Mouse (Mus musculus) Patski (cell line): Measurements from ENCODE around the gene Hpse2. TPM values are rescaled to one million over a fixed set of nuclear protein-coding genes. Genes with fewer than 3 reads are reported as not detected.

Experiments
- ATAC-seq: fragments of 100-300 bp; one replicate; pipeline ENCODE4 v1.8.0; 2021
- CTCF ChIA-PET: fragments of 350-600 bp; sonication (Branson Sonifier 250); formaldehyde crosslinking; loops from one replicate; lab custom pipeline; 2022; ENCODE audit warnings: inconsistent platforms; lab: Charles Lee
- POLR2A ChIA-PET: fragments of 350-600 bp; sonication (Branson Sonifier 250); formaldehyde crosslinking; loops from one replicate; lab custom pipeline; 2022; ENCODE audit warnings: antibody characterized with exemption, inconsistent platforms; lab: Charles Lee
- DNase-seq: peaks from one replicate; pipeline ENCODE4 v3.0.0-alpha.2; 2011; ENCODE audit warnings: low read depth, low spot score
- H3K27me3 ChIP-seq: fragments of 371-371 bp; one replicate; pipeline ENCODE4 v1.5.1; 2021
- CTCF ChIP-seq: fragments of 100-300 bp; IDR thresholded peaks from one replicate; pipeline ENCODE4 v1.5.1; 2021
- in situ Hi-C: fragments of 300-500 bp; cut with MboI; formaldehyde crosslinking; loops from 3 replicates; pipeline ENCODE4 v1.11.1; 2018; ENCODE audit warnings: low pct_unique_long_range_greater_than_20kb, mixed read lengths
- polyA plus RNA-seq: library from polyadenylated mRNA; unstranded; gene quantifications from one replicate; pipeline ENCODE4 v1.2.3, GENCODE M21; 2021

The Hpse2 gene
- polyA plus RNA-seq, 1 experiment from 2014 or later: not detected

GRCm38 (mm10) chr19:43042211-43042610 is 345.9 kb downstream of the Hpse2 start:
- no peak for TF ChIP-seq CTCF
- ATAC-seq (no peak), DNase-seq (no peak)
- CTCF ChIA-PET: no interaction called here
- H3K27me3 ChIP-seq: peaks cover 60% of the 10 kb centered on the region
- POLR2A ChIA-PET: no interaction called here
- in situ Hi-C loops: no loop called here

- no peak for ATAC-seq
- peaks cover 72% of the 10 kb centered on the region for H3K27me3 ChIP-seq
- ChIA-PET CTCF (interaction anchor here (1.0 kb wide), 1 partner anchor 9 kb away, joined by 3 read pairs; no protein-coding TSS in a partner anchor), POLR2A (no interaction called here)
- no peak for DNase-seq
- in situ Hi-C loops: no loop called here
- TF ChIP-seq CTCF: no peak
Measured at GRCm38 (mm10) chr19:43036381-43036780, 351.8 kb downstream of the Hpse2 start.

GRCm38 (mm10) chr19:43027305-43027704 is 360.9 kb downstream of the Hpse2 start:
- peaks cover 81% of the 10 kb centered on the region for H3K27me3 ChIP-seq
- peak; percentile 82 for TF ChIP-seq CTCF
- DNase-seq (no peak), ATAC-seq (no peak)
- ChIA-PET CTCF (interaction anchor here (1.4 kb wide), 1 partner anchor 9 kb away, joined by 3 read pairs; no protein-coding TSS in a partner anchor), POLR2A (no interaction called here)
- in situ Hi-C loops: no loop called here

GRCm38 (mm10) chr19:43022611-43023173 is 365.5 kb downstream of the Hpse2 start:
- CTCF ChIA-PET: interaction anchor here (1.1 kb wide), 1 partner anchor 17 kb away, joined by 3 read pairs; no protein-coding TSS in a partner anchor
- in situ Hi-C loops: no loop called here
- ATAC-seq: no peak
- no peak for TF ChIP-seq CTCF
- POLR2A ChIA-PET: no interaction called here
- DNase-seq: no peak
- peaks cover 72% of the 10 kb centered on the region for H3K27me3 ChIP-seq

- CTCF ChIA-PET: no interaction called here
- POLR2A ChIA-PET: no interaction called here
- in situ Hi-C loops: loop anchor here (10.0 kb wide), 1 partner anchor 214 kb away; no protein-coding TSS in a partner anchor
- peaks cover 71% of the 10 kb centered on the region for H3K27me3 ChIP-seq
- ATAC-seq: no peak
- no peak for TF ChIP-seq CTCF
- DNase-seq: no peak
Measured at GRCm38 (mm10) chr19:43018792-43019191, 369.4 kb downstream of the Hpse2 start.

GRCm38 (mm10) chr19:42996406-42996805 is 391.7 kb downstream of the Hpse2 start:
- DNase-seq: no peak
- H3K27me3 ChIP-seq: peaks cover 31% of the 10 kb centered on the region
- POLR2A ChIA-PET: no interaction called here
- CTCF ChIA-PET: no interaction called here
- no peak for ATAC-seq
- in situ Hi-C loops: no loop called here
- TF ChIP-seq CTCF: no peak

GRCm38 (mm10) chr19:42988833-42989232 is 399.3 kb downstream of the Hpse2 start:
- CTCF ChIA-PET: no interaction called here
- TF ChIP-seq CTCF: no peak
- H3K27me3 ChIP-seq: peaks cover 39% of the 10 kb centered on the region
- in situ Hi-C loops: no loop called here
- ATAC-seq: no peak
- POLR2A ChIA-PET: no interaction called here
- DNase-seq: no peak

- DNase-seq: no peak
- POLR2A ChIA-PET: no interaction called here
Measured at GRCm38 (mm10) chr19:42986315-42986701, 401.8 kb downstream of the Hpse2 start.

GRCm38 (mm10) chr19:42985372-42986314 is 402.5 kb downstream of the Hpse2 start:
- POLR2A ChIA-PET: no interaction called here

More at GRCm38 (mm10) chr19:42986315-42986701, 401.8 kb downstream of the Hpse2 start:
- H3K27me3 ChIP-seq: peaks cover 43% of the 10 kb centered on the region
- CTCF ChIA-PET: no interaction called here
- TF ChIP-seq CTCF: no peak
- ATAC-seq: no peak
- in situ Hi-C loops: no loop called here

GRCm38 (mm10) chr19:42980537-42980936 is 407.6 kb downstream of the Hpse2 start:
- no peak for TF ChIP-seq CTCF
- POLR2A ChIA-PET: no interaction called here
- CTCF ChIA-PET: interaction anchor here (1.7 kb wide), 1 partner anchor 11 kb away, joined by 5 read pairs; no protein-coding TSS in a partner anchor
- no peak for ATAC-seq
- in situ Hi-C loops: no loop called here
- peaks cover 57% of the 10 kb centered on the region for H3K27me3 ChIP-seq
- no peak for DNase-seq

More at GRCm38 (mm10) chr19:42985372-42986314, 402.5 kb downstream of the Hpse2 start:
- TF ChIP-seq CTCF: no peak
- DNase-seq (no peak), ATAC-seq (no peak)
- H3K27me3 ChIP-seq: peaks cover 40% of the 10 kb centered on the region
- CTCF ChIA-PET: no interaction called here
- in situ Hi-C loops: no loop called here
